ENCODE assay signal across 29 mouse cellular contexts in genomic region chr1:91831978-91832377, GRCm38 (mm10). TPM values are rescaled to one million over a fixed set of nuclear protein-coding genes. Genes with fewer than 3 reads are reported as not detected.
DNase-seq lines count a peak whose midpoint lies in the region; ATAC-seq lines count a peak whose summit lies in the region.
"Had no signal": no experiment of that assay in that cellular context is flagged by ENCODE, and none has a peak within 500 bp of the region (broad histone marks: within the 10 kb centered on the region; RNA-seq: fewer than 3 reads in every experiment).

No protein-coding gene starts in this region.

- 83% methylated on average over 7 of the region's 7 CpGs for WGBS in heart, embryonic 12.5 days

- no peak overlapping the region for H3K9ac ChIP-seq in heart, embryonic 12.5 days
- H3K9ac ChIP-seq: embryonic facial prominence, embryonic 13.5 days; forebrain, postnatal 0 days; heart, embryonic 15.5 days; hindbrain, embryonic 13.5 days had no signal

- no peak overlapping the region for H3K4me3 ChIP-seq in heart, embryonic 12.5 days
- H3K4me3 ChIP-seq: embryonic facial prominence, embryonic 10.5 days; embryonic facial prominence, embryonic 13.5 days; forebrain, embryonic 10.5 days; heart, adult 2 months; heart, embryonic 15.5 days; hindbrain, embryonic 10.5 days; hindbrain, embryonic 13.5 days had no signal

- H3K9me3 ChIP-seq in heart, embryonic 12.5 days (replicated peaks) = no peaks in the 10 kb centered on the region
- H3K9me3 ChIP-seq: embryonic facial prominence, embryonic 10.5 days; embryonic facial prominence, embryonic 13.5 days; forebrain, embryonic 10.5 days; G1E; heart, embryonic 15.5 days; hindbrain, embryonic 10.5 days; hindbrain, embryonic 13.5 days had no signal

- H3K4me2 ChIP-seq in heart, embryonic 12.5 days = no peak overlapping the region
- H3K4me2 ChIP-seq: embryonic facial prominence, embryonic 13.5 days; heart, embryonic 11.5 days; heart, embryonic 15.5 days; hindbrain, embryonic 13.5 days had no signal

- no peaks in the 10 kb centered on the region for H3K36me3 ChIP-seq in heart, embryonic 12.5 days
- H3K36me3 ChIP-seq: forebrain, embryonic 10.5 days; G1E; heart, embryonic 15.5 days; hindbrain, embryonic 10.5 days; hindbrain, embryonic 13.5 days had no signal

- H3K27me3 ChIP-seq in heart, embryonic 12.5 days (replicated peaks) = 0 out of 2 replicates have a peak, but pooled peaks cover 5% of the 10 kb centered on the region
- H3K27me3 ChIP-seq: embryonic facial prominence, embryonic 13.5 days; Patski had no signal

- ATAC-seq in activated CD4-positive, CD25-positive, alpha-beta regulatory T cell, adult 4 months = peak; percentile 57
- no peak for ATAC-seq in heart, embryonic 12.5 days (ENCODE audit: insufficient number of reproducible peaks, low FRiP score)
- ATAC-seq: forebrain, embryonic 14.5 days; forebrain, postnatal 0 days; hindbrain, embryonic 16.5 days; Patski had no signal

- H3K4me1 ChIP-seq in heart, embryonic 12.5 days (replicated peaks) = peaks cover 29% of the 10 kb centered on the region
- H3K4me1 ChIP-seq: hindbrain, embryonic 13.5 days had no signal

- peak; percentile 35 for DNase-seq in CD4-positive helper T cell, adult 2 months (ENCODE audit: low read depth, low spot score)
- peak; percentile 20 for DNase-seq in CD4-positive, CD25-positive, alpha-beta regulatory T cell, adult 2 months (ENCODE audit: low read depth, low spot score)
- DNase-seq in frontal cortex, postnatal 36 days (ENCODE audit: low spot score in 2 of 2) = no peak
- no peak for DNase-seq in B cell, adult 2 months
- DNase-seq: adrenal gland, postnatal 14 days; cerebellum, adult 11-12 months; cerebellum, adult 8-10 months; cerebellum, postnatal 36 days; embryo, embryonic 11 days; forebrain, postnatal 0 days; gastrocnemius, postnatal 25 days; heart, adult 2 months; heart, postnatal 10 days; heart, postnatal 36 days; kidney, adult 11 months; kidney, adult 8-10 months had no signal

- H3K27ac ChIP-seq in heart, embryonic 12.5 days (ENCODE audit: poor library complexity, severe bottlenecking) = no peak overlapping the region
- H3K27ac ChIP-seq: forebrain, embryonic 10.5 days; heart, adult 2 months; heart, embryonic 15.5 days; hindbrain, embryonic 10.5 days; hindbrain, embryonic 13.5 days had no signal

RNA-seq across cellular contexts. Expression of gene Twist2, which starts 30.7 kb away (rescaled TPM):
- not detected for polyA plus RNA-seq in activated CD4-positive, CD25-positive, alpha-beta regulatory T cell, adult 4 months (2017; shearing (Covaris generic))
- polyA plus RNA-seq in heart, embryonic 12.5 days (2016; fragmentation: Nextera tagmentation; extraction: Ambion mirVana) = 2.6 and 3.0 TPM in 2 replicates
- polyA plus RNA-seq: G1E had no signal

Comparison
In these comparisons a context has a peak if more than half of its experiments do, and no peak if none do; other contexts are left out.
1. DNase-seq: peak in CD4-positive helper T cell, adult 2 months (single experiment) and CD4-positive, CD25-positive, alpha-beta regulatory T cell, adult 2 months (single experiment); none in frontal cortex, postnatal 36 days (0 of 2) and B cell, adult 2 months (0 of 2).